Mouse (Mus musculus) brain, embryonic 14.5 days (tissue): ENCODE data around the gene Pdcd1lg2. TPM values are rescaled to one million over a fixed set of nuclear protein-coding genes. Genes with fewer than 3 reads are reported as not detected.

Source experiments
- DNase-seq: peaks from one replicate; pipeline ENCODE4 v3.0.0-alpha.2; 2011; ENCODE audit warnings: low read depth
- CTCF ChIP-seq: fragments of 200-500 bp; IDR thresholded peaks from 2 replicates; pipeline ENCODE4 v1.5.1; 2012; ENCODE audit warnings: inconsistent platforms, mild to moderate bottlenecking, moderate library complexity, borderline replicate concordance; ENCODE audit not compliant: insufficient read depth, insufficient read length; ENCODE audit errors: extremely low read depth
- POLR2A ChIP-seq: fragments of 200-500 bp; IDR thresholded peaks from 2 replicates; pipeline ENCODE4 v1.6.1; 2012; ENCODE audit warnings: mild to moderate bottlenecking, inconsistent platforms, borderline replicate concordance; ENCODE audit not compliant: poor library complexity, insufficient read depth, insufficient read length, severe bottlenecking; ENCODE audit errors: extremely low read depth
- polyA plus RNA-seq: library from polyadenylated mRNA; depleted of rRNA; stranded (reverse); fragments of >200 nt; gene quantifications from 2 replicates; pipeline ENCODE4 v1.2.3, GENCODE M21; 2012

Pdcd1lg2 gene
- polyA plus RNA-seq, 1 experiment = 0.10 TPM

GRCm38 (mm10) chr19:29463645-29464395 lies 53.1 kb downstream of the Pdcd1lg2 start:
- DNase-seq = no peak
- no peak for TF ChIP-seq CTCF
- TF ChIP-seq POLR2A = no peak

- TF ChIP-seq POLR2A (no peak), CTCF (no peak)
Observed at GRCm38 (mm10) chr19:29466819-29467218, 56.1 kb downstream of the Pdcd1lg2 start.

GRCm38 (mm10) chr19:29468941-29469685 lies 58.4 kb downstream of the Pdcd1lg2 start:
- no peak for DNase-seq
- TF ChIP-seq POLR2A (no peak), CTCF (no peak)

More at GRCm38 (mm10) chr19:29466819-29467218, 56.1 kb downstream of the Pdcd1lg2 start:
- no peak for DNase-seq

GRCm38 (mm10) chr19:29469686-29470254 lies 59.1 kb downstream of the Pdcd1lg2 start:
- no peak for DNase-seq
- TF ChIP-seq POLR2A (no peak), CTCF (no peak)

GRCm38 (mm10) chr19:29470652-29471051 lies 59.9 kb downstream of the Pdcd1lg2 start:
- TF ChIP-seq CTCF (no peak), POLR2A (no peak)
- peak; percentile 64 for DNase-seq

- DNase-seq = no peak
- TF ChIP-seq POLR2A (no peak), CTCF (no peak)
Observed at GRCm38 (mm10) chr19:29472424-29472823, 61.7 kb downstream of the Pdcd1lg2 start.

- TF ChIP-seq POLR2A (no peak), CTCF (no peak)
- no peak for DNase-seq
Observed at GRCm38 (mm10) chr19:29472946-29473345, 62.2 kb downstream of the Pdcd1lg2 start.

GRCm38 (mm10) chr19:29474803-29475202 lies 64.1 kb downstream of the Pdcd1lg2 start:
- no peak for DNase-seq
- TF ChIP-seq POLR2A (no peak), CTCF (no peak)

GRCm38 (mm10) chr19:29475210-29475620 lies 64.5 kb downstream of the Pdcd1lg2 start:
- DNase-seq = no peak
- no peak for TF ChIP-seq POLR2A
- TF ChIP-seq CTCF = no peak

- TF ChIP-seq POLR2A = no peak
- TF ChIP-seq CTCF = no peak
- no peak for DNase-seq
Observed at GRCm38 (mm10) chr19:29478598-29478997, 67.9 kb downstream of the Pdcd1lg2 start.

GRCm38 (mm10) chr19:29481578-29481977 lies 70.9 kb downstream of the Pdcd1lg2 start:
- no peak for DNase-seq
- TF ChIP-seq POLR2A = no peak
- no peak for TF ChIP-seq CTCF
